Mouse (Mus musculus): ENCODE measurements around the gene Theg. TPM values are rescaled to one million over a fixed set of nuclear protein-coding genes. Genes with fewer than 3 reads are reported as not detected.

Theg gene
- polyA plus RNA-seq, 2 experiments: not detected

- TF ChIP-seq POLR2A (IDR thresholded peaks at IDR 0.05; ENCODE audit: borderline replicate concordance, extremely low read depth, insufficient read depth, insufficient read length): no peak
- Histone ChIP-seq H3K9me3 (ENCODE audit: control insufficient read depth, low read length) (no peaks in the 10 kb centered on the region), H3K27me3 (ENCODE audit: control insufficient read depth, insufficient read depth, low read length) (no peaks in the 10 kb centered on the region), H3K36me3 (ENCODE audit: control insufficient read depth, insufficient read depth, low read length) (peaks cover 52% of the 10 kb centered on the region), H3K4me3 (replicated peaks; ENCODE audit: low read length) (no peak overlapping the region), H3K27ac (replicated peaks; ENCODE audit: low read depth, low read length) (no peak overlapping the region), H3K4me2 (replicated peaks; ENCODE audit: low read depth, low read length, severe bottlenecking) (no peak overlapping the region), H3K4me1 (ENCODE audit: control insufficient read depth, insufficient read depth, low read length) (peaks cover 11% of the 10 kb centered on the region), H3K9ac (ENCODE audit: low read depth, low read length, severe bottlenecking) (no peak overlapping the region)
- no peak for ATAC-seq (ENCODE audit: low FRiP score, low read depth)
- DNase-seq (ENCODE audit: low spot score): no peak
- 84% methylated on average over 9 of the region's 9 CpGs for WGBS
Measured at GRCm38 (mm10) chr10:79550366-79550765, 36.8 kb downstream of the Theg start.

GRCm38 (mm10) chr10:79548971-79549723 lies 38.0 kb downstream of the Theg start:
- no peak overlapping the region for H3K27ac ChIP-seq (replicated peaks; ENCODE audit: low read depth, low read length)
- WGBS: 93% methylated on average over 18 of the region's 18 CpGs
- no peaks in the 10 kb centered on the region for H3K27me3 ChIP-seq (ENCODE audit: control insufficient read depth, insufficient read depth, low read length)
- TF ChIP-seq POLR2A (IDR thresholded peaks at IDR 0.05; ENCODE audit: borderline replicate concordance, extremely low read depth, insufficient read depth, insufficient read length): no peak
- no peak overlapping the region for H3K9ac ChIP-seq (ENCODE audit: low read depth, low read length, severe bottlenecking)
- no peak overlapping the region for H3K4me3 ChIP-seq (replicated peaks; ENCODE audit: low read length)
- H3K36me3 ChIP-seq (ENCODE audit: control insufficient read depth, insufficient read depth, low read length): peaks cover 64% of the 10 kb centered on the region
- ATAC-seq (ENCODE audit: low FRiP score, low read depth) (no peak), DNase-seq (ENCODE audit: low spot score) (no peak)
- H3K4me1 ChIP-seq (ENCODE audit: control insufficient read depth, insufficient read depth, low read length): peaks cover 11% of the 10 kb centered on the region
- no peaks in the 10 kb centered on the region for H3K9me3 ChIP-seq (ENCODE audit: control insufficient read depth, low read length)
- no peak overlapping the region for H3K4me2 ChIP-seq (replicated peaks; ENCODE audit: low read depth, low read length, severe bottlenecking)

- DNase-seq (ENCODE audit: low spot score) (no peak), ATAC-seq (ENCODE audit: low FRiP score, low read depth) (no peak)
- Histone ChIP-seq H3K27ac (replicated peaks; ENCODE audit: low read depth, low read length) (no peak overlapping the region), H3K4me1 (ENCODE audit: control insufficient read depth, insufficient read depth, low read length) (peaks cover 5% of the 10 kb centered on the region), H3K9me3 (ENCODE audit: control insufficient read depth, low read length) (no peaks in the 10 kb centered on the region), H3K27me3 (ENCODE audit: control insufficient read depth, insufficient read depth, low read length) (no peaks in the 10 kb centered on the region), H3K4me3 (replicated peaks; ENCODE audit: low read length) (no peak overlapping the region), H3K36me3 (ENCODE audit: control insufficient read depth, insufficient read depth, low read length) (peaks cover 70% of the 10 kb centered on the region), H3K9ac (ENCODE audit: low read depth, low read length, severe bottlenecking) (no peak overlapping the region), H3K4me2 (replicated peaks; ENCODE audit: low read depth, low read length, severe bottlenecking) (no peak overlapping the region)
- no peak for TF ChIP-seq POLR2A (IDR thresholded peaks at IDR 0.05; ENCODE audit: borderline replicate concordance, extremely low read depth, insufficient read depth, insufficient read length)
- 89% methylated on average over 5 of the region's 5 CpGs for WGBS
Measured at GRCm38 (mm10) chr10:79548546-79548945, 38.6 kb downstream of the Theg start.

GRCm38 (mm10) chr10:79547148-79547675 lies 39.9 kb downstream of the Theg start:
- no peaks in the 10 kb centered on the region for H3K4me1 ChIP-seq (ENCODE audit: control insufficient read depth, insufficient read depth, low read length)
- no peak overlapping the region for H3K27ac ChIP-seq (replicated peaks; ENCODE audit: low read depth, low read length)
- H3K9me3 ChIP-seq (ENCODE audit: control insufficient read depth, low read length): no peaks in the 10 kb centered on the region
- peaks cover 84% of the 10 kb centered on the region for H3K36me3 ChIP-seq (ENCODE audit: control insufficient read depth, insufficient read depth, low read length)
- ATAC-seq (ENCODE audit: low FRiP score, low read depth) (no peak), DNase-seq (ENCODE audit: low spot score) (no peak)
- no peak overlapping the region for H3K9ac ChIP-seq (ENCODE audit: low read depth, low read length, severe bottlenecking)
- TF ChIP-seq POLR2A (IDR thresholded peaks at IDR 0.05; ENCODE audit: borderline replicate concordance, extremely low read depth, insufficient read depth, insufficient read length): no peak
- no peak overlapping the region for H3K4me2 ChIP-seq (replicated peaks; ENCODE audit: low read depth, low read length, severe bottlenecking)
- H3K27me3 ChIP-seq (ENCODE audit: control insufficient read depth, insufficient read depth, low read length): no peaks in the 10 kb centered on the region
- WGBS: 69% methylated on average over 5 of the region's 5 CpGs
- H3K4me3 ChIP-seq (replicated peaks; ENCODE audit: low read length): no peak overlapping the region

- H3K4me2 ChIP-seq (replicated peaks; ENCODE audit: low read depth, low read length, severe bottlenecking): no peak overlapping the region
- H3K27ac ChIP-seq (replicated peaks; ENCODE audit: low read depth, low read length): no peak overlapping the region
- no peak for DNase-seq (ENCODE audit: low spot score)
- H3K9me3 ChIP-seq (ENCODE audit: control insufficient read depth, low read length): no peaks in the 10 kb centered on the region
- no peak for TF ChIP-seq POLR2A (IDR thresholded peaks at IDR 0.05; ENCODE audit: borderline replicate concordance, extremely low read depth, insufficient read depth, insufficient read length)
- H3K4me3 ChIP-seq (replicated peaks; ENCODE audit: low read length): no peak overlapping the region
- peaks cover 91% of the 10 kb centered on the region for H3K36me3 ChIP-seq (ENCODE audit: control insufficient read depth, insufficient read depth, low read length)
- no peaks in the 10 kb centered on the region for H3K4me1 ChIP-seq (ENCODE audit: control insufficient read depth, insufficient read depth, low read length)
- no peaks in the 10 kb centered on the region for H3K27me3 ChIP-seq (ENCODE audit: control insufficient read depth, insufficient read depth, low read length)
- ATAC-seq (ENCODE audit: low FRiP score, low read depth): no peak
- 91% methylated on average over 11 of the region's 11 CpGs for WGBS
- no peak overlapping the region for H3K9ac ChIP-seq (ENCODE audit: low read depth, low read length, severe bottlenecking)
Measured at GRCm38 (mm10) chr10:79546483-79546882, 40.6 kb downstream of the Theg start.

Measured in limb, embryonic 14.5 days (tissue).